Mouse (Mus musculus) MEL (cell line): ENCODE measurements around the gene Sacs.

Source experiments
- CHD1 ChIP-seq: IDR thresholded peaks from 2 replicates; pipeline ENCODE4 v1.6.1; 2012; ENCODE audit warnings: low read depth, mild to moderate bottlenecking, inconsistent platforms, low read length, improper control_type of control experiment
- CHD2 ChIP-seq: IDR thresholded peaks from 2 replicates; pipeline ENCODE4 v1.6.1; 2011; ENCODE audit warnings: low read length, improper control_type of control experiment
- CTCF ChIP-seq, 3 experiments: IDR thresholded peaks in 2 of 3; conservative IDR thresholded peaks in 1 of 3; 2 replicates each; pipeline ENCODE4 v1.5.1; 2011 to 2012; ENCODE audit warnings: low read length in 3 of 3, low read depth in 2 of 3, mild to moderate bottlenecking in 2 of 3, improper control_type of control experiment in 1 of 3, inconsistent platforms in 1 of 3, mixed read lengths in 1 of 3, moderate library complexity in 1 of 3; ENCODE audit not compliant: control insufficient read depth in 1 of 3, insufficient read depth in 1 of 3, poor library complexity in 1 of 3, severe bottlenecking in 1 of 3
- E2F4 ChIP-seq: IDR thresholded peaks from 2 replicates; pipeline ENCODE4 v1.6.1; 2011; ENCODE audit warnings: low read depth, low read length, improper control_type of control experiment, borderline replicate concordance
- EP300 ChIP-seq, 2 experiments: IDR thresholded peaks; 2 replicates each; pipeline ENCODE4 v1.6.1; 2011; ENCODE audit warnings: improper control_type of control experiment in 2 of 2, low read length in 2 of 2, low read depth in 1 of 2, mild to moderate bottlenecking in 1 of 2
- GATA1 ChIP-seq: IDR thresholded peaks from 2 replicates; pipeline ENCODE4 v1.6.1; 2011; ENCODE audit warnings: low read depth, low read length, improper control_type of control experiment
- HCFC1 ChIP-seq: IDR thresholded peaks from 2 replicates; pipeline ENCODE4 v1.6.1; 2012; ENCODE audit warnings: low read depth, mild to moderate bottlenecking, inconsistent platforms, low read length, improper control_type of control experiment, moderate library complexity
- JUND ChIP-seq: IDR thresholded peaks from 2 replicates; pipeline ENCODE4 v1.6.1; 2011; ENCODE audit warnings: low read depth, mild to moderate bottlenecking, improper control_type of control experiment, low read length
- POLR2A ChIP-seq, 2 experiments: IDR thresholded peaks; 2 replicates each; pipeline ENCODE4 v1.6.1; 2011 to 2012; ENCODE audit warnings: low read length in 2 of 2, mild to moderate bottlenecking in 2 of 2, control low read depth in 1 of 2, improper control_type of control experiment in 1 of 2, low read depth in 1 of 2, moderate library complexity in 1 of 2; ENCODE audit not compliant: control insufficient read depth in 1 of 2, insufficient read depth in 1 of 2, poor library complexity in 1 of 2
- POLR2AphosphoS5 ChIP-seq: IDR thresholded peaks from 2 replicates; pipeline ENCODE4 v1.6.1; 2012; ENCODE audit warnings: low read depth, borderline replicate concordance, mild to moderate bottlenecking, inconsistent platforms, low read length, moderate library complexity, mixed read lengths
- UBTF ChIP-seq: IDR thresholded peaks from 2 replicates; pipeline ENCODE4 v1.6.1; 2012; ENCODE audit warnings: low read depth, mild to moderate bottlenecking, inconsistent platforms, low read length, improper control_type of control experiment, moderate library complexity, borderline replicate concordance; ENCODE audit not compliant: insufficient read depth
- ZKSCAN1 ChIP-seq: IDR thresholded peaks from 2 replicates; pipeline ENCODE4 v1.6.1; 2012; ENCODE audit warnings: low read depth, mild to moderate bottlenecking, inconsistent platforms, low read length, improper control_type of control experiment, moderate library complexity
- ZNF384 ChIP-seq: IDR thresholded peaks from 2 replicates; pipeline ENCODE4 v1.6.1; 2012; ENCODE audit warnings: low read depth, mild to moderate bottlenecking, inconsistent platforms, low read length, improper control_type of control experiment

- TF ChIP-seq CTCF (IDR thresholded peaks at IDR 0.05 in 2 of 3, conservative IDR thresholded peaks at IDR 0.05 in 1 of 3; ENCODE audit: control insufficient read depth in 1 of 3, insufficient read depth in 1 of 3, low read depth in 2 of 3, low read length in 3 of 3, poor library complexity in 1 of 3, severe bottlenecking in 1 of 3) (no peak), EP300 (IDR thresholded peaks at IDR 0.05; ENCODE audit: low read depth in 1 of 2, low read length in 2 of 2) (no peak), E2F4 (no peak), CHD2 (no peak), HCFC1 (no peak), UBTF (no peak), CHD1 (no peak), ZKSCAN1 (no peak), POLR2A (IDR thresholded peaks at IDR 0.05; ENCODE audit: control insufficient read depth in 1 of 2, insufficient read depth in 1 of 2, low read depth in 1 of 2, low read length in 2 of 2, poor library complexity in 1 of 2) (no peak), ZNF384 (no peak), POLR2AphosphoS5 (no peak), GATA1 (no peak), JUND (no peak)
These were observed 13.5 kb upstream of the Sacs start for GRCm38 (mm10) chr14:61124755-61125154.
